Mouse (Mus musculus): ENCODE results near the gene Clmp.
"Not testable (repeated sequence)": the region's sequence is repeated elsewhere in the genome, so short reads cannot be mapped to it uniquely, and the experiment has no call there.

Gene Clmp

GRCm38 (mm10) chr9:40801614-40802532 is 116.1 kb downstream of the Clmp start:
- DNase-seq (ENCODE audit: low spot score) = not testable (repeated sequence)

- DNase-seq (ENCODE audit: low spot score) = not testable (repeated sequence)
Measured at GRCm38 (mm10) chr9:40802533-40802875, 116.7 kb downstream of the Clmp start.

GRCm38 (mm10) chr9:40804576-40804975 is 118.8 kb downstream of the Clmp start:
- DNase-seq (ENCODE audit: low spot score) = not testable (repeated sequence)

- DNase-seq (ENCODE audit: low spot score) = peak; percentile 80
Measured at GRCm38 (mm10) chr9:40805263-40805662, 119.5 kb downstream of the Clmp start.

- DNase-seq (ENCODE audit: low spot score) = no peak
Measured at GRCm38 (mm10) chr9:40806440-40807288, 120.9 kb downstream of the Clmp start.

- no peak for DNase-seq (ENCODE audit: low spot score)
Measured at GRCm38 (mm10) chr9:40807289-40807920, 121.6 kb downstream of the Clmp start.

GRCm38 (mm10) chr9:40808061-40808906 is 122.5 kb downstream of the Clmp start:
- DNase-seq (ENCODE audit: low spot score) = no peak

GRCm38 (mm10) chr9:40808907-40809280 is 123.1 kb downstream of the Clmp start:
- DNase-seq (ENCODE audit: low spot score) = no peak

GRCm38 (mm10) chr9:40811860-40812259 is 126.1 kb downstream of the Clmp start:
- no peak for DNase-seq (ENCODE audit: low spot score)

GRCm38 (mm10) chr9:40814060-40814459 is 128.3 kb downstream of the Clmp start:
- no peak for DNase-seq (ENCODE audit: low spot score)

GRCm38 (mm10) chr9:40817325-40818028 is 131.7 kb downstream of the Clmp start:
- no peak for DNase-seq (ENCODE audit: low spot score)

GRCm38 (mm10) chr9:40825601-40826000 is 139.8 kb downstream of the Clmp start:
- no peak for DNase-seq (ENCODE audit: low spot score)

- DNase-seq (ENCODE audit: low spot score) = no peak
Measured at GRCm38 (mm10) chr9:40827366-40827765, 141.6 kb downstream of the Clmp start.

GRCm38 (mm10) chr9:40834569-40834968 is 148.8 kb downstream of the Clmp start:
- peak; percentile 64 for DNase-seq (ENCODE audit: low spot score)

Measured in left cerebral cortex, adult 11 months (tissue).